Mouse (Mus musculus): Measurements from ENCODE around the gene Matk.

- TF ChIP-seq USF1 (IDR thresholded peaks at IDR 0.05; ENCODE audit: low read depth): no peak
- no peak for TF ChIP-seq REST (IDR thresholded peaks at IDR 0.05; ENCODE audit: insufficient read depth, insufficient read length)
- TF ChIP-seq POLR2A (IDR thresholded peaks at IDR 0.05; ENCODE audit: insufficient read length, low read depth): no peak
- no peak for TF ChIP-seq E2F4 (IDR thresholded peaks at IDR 0.05; ENCODE audit: insufficient read depth)
Observed at GRCm38 (mm10) chr10:81247804-81248203, 4.9 kb upstream of the Matk start.
